Mouse (Mus musculus): ENCODE measurements around the gene Nom1. TPM values are rescaled to one million over a fixed set of nuclear protein-coding genes. Genes with fewer than 3 reads are reported as not detected.

Gene Nom1
- total RNA-seq, 1 experiment from 2014 or later: 30.7 TPM

Other genes starting within 250 kb of the Nom1 start
- gene Rnf32, start 238.7 kb upstream of the Nom1 start, total RNA-seq (2017): not detected in 2 replicates
- gene Lmbr1, start 56.3 kb upstream of the Nom1 start, total RNA-seq (2017): 4.8 and 9.9 TPM in 2 replicates
- gene Mnx1, start 43.8 kb downstream of the Nom1 start, total RNA-seq (2017): not detected in 2 replicates
- gene Ube3c, start 134.6 kb downstream of the Nom1 start, total RNA-seq (2017): 33.4 and 47.7 TPM in 2 replicates

Measured in common myeloid progenitor, adult 5-6 weeks (primary cell).